Mouse (Mus musculus): ENCODE results near the gene Gpc6.

The Gpc6 gene

DNA sequence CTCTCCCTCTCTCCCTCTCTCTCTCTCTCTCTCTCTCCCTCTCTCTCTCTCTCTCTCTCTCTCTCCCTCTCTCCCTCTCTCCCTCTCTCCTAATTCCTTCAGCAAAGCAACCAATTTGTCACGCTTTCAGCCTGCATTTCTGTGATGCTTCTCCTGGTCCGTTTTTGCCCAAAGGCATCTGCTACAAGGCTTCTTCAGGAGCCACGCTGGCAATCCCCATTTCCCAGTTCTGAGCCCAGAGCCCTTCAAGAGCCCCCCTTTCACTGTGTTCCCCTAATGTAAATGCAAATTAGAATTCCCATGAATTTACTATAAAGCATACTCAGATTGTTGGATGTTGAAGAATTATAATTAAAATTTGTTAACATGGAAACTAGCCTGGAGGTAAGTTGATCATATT, 686.0 kb downstream of the Gpc6 start:
- no peak for DNase-seq (ENCODE audit: low spot score in 2 of 2)

DNA sequence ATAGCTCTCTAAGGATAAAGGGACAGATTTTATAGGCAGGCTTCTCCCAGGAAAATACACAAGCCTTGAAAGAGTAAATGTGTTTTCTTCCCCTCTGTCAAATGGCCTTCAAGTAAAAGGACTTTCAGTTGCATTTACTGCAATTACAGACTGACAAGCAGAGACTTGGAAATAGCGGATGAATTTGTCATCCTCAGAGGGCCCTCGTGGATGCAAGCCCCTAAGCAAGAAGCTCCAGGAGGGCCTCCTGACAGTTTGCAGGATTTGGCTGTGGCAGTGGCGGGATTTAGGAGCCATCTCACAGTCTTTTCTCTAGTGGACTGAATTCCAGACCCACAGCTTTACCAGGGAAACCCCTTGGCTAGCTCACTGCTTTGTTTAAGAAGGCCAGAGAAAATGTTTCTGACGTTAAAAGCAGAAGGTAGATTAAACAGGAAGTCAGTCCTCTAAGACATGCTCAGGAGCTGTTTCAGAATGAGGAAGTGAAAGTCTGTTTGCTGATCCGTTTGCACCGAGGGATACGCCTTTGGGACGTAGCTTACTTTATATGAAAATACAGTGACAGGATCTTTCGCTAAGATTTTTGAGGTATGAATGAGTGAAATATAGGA, 700.1 kb downstream of the Gpc6 start:
- no peak for DNase-seq (ENCODE audit: low spot score in 2 of 2)

DNA sequence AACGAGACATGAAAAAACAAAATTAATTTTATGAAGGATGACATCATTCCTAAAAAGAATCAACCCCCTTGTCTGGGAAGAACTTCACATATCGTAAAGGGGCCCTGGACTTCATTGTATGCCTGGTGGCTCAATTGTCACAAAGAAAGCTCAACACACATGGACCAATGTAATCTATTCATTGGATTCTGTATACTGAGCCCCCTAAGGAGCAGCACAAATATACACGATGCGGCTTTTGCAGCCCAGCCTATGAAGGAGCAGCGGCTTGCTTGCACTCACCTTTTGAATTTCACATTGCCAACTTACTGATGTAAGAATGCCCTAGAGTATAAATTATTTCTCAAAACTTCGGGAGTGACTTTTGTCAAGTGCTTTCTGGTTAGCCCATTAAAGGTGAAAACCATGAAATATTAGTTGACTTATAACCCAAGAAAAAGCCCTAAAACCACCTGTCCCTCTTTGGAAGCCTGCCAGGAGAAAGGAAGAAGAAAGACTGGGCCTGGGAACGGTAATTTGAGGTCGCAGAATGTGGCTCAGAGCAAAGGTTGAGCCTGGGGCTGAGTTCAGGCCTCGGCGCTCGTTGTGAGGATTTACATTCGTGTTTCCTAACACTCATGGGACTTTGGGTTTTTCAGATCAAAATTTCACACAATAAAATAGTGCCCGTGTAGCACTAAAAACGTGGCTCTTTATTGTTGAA, 709.3 kb downstream of the Gpc6 start:
- DNase-seq (ENCODE audit: low spot score in 2 of 2): no peak

DNA sequence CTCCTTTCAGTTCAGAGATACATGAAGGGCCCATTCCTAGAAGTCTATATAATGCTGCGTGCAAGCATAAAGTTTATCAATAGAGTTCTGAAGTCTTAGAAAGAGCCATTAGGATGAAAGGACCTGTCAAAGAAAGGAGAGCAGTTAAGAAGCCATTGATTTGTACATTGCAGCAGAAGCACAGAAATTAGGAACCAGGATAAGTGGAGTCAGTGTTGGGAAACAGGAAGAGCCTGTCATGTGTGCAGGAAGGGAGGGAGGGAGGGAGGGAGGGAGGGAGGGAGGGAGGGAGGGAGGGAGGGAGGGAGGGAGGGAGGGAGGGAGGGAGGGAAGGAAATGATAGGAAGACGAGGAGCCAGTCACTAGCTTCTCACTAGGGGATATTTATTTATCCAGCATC, 716.7 kb downstream of the Gpc6 start:
- DNase-seq (ENCODE audit: low spot score in 2 of 2): no peak

DNA sequence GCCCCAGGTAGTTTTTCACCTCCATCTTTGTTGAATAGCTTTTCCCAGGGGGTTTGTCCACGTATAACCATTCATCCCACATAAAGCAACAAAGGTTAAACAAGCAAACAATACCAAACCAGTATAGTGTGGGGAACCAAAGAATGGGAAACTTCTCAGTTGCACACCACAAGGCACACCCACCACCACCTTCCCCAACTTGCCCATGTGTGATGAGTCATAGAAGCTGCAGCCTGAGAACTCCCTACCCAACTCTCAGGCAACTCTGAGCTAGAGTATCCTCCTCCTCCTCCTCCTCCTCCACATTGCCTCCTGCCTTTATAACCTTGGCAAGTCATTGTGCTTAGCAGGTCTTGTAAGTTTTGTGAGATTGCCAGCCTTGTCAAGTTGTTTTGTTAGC, 718.0 kb downstream of the Gpc6 start:
- no peak for DNase-seq (ENCODE audit: low spot score in 2 of 2)

- no peak for DNase-seq (ENCODE audit: low spot score in 2 of 2)
Measured at GRCm38 (mm10) chr14:117648199-117648960, 723.3 kb downstream of the Gpc6 start.

DNA sequence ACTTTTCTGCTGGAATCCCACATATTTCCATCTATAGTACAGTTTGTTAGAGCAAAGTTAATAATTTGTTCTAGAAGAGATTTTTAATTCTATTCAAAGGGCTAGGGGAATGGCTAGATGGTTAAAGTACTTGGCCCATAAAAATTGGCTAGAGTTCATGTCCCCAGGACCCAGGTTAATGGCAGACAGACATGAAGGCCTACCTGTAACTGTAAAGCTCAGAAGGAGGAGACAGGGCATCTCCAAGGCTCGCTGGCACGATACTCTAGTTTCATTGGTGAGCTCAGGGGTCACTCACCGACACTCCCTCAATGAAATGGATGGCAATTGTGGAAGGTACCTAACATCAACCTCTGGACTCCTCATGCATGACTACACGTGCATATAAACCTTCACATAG, 725.0 kb downstream of the Gpc6 start:
- DNase-seq (ENCODE audit: low spot score in 2 of 2): no peak

GRCm38 (mm10) chr14:117651271-117651670, 726.2 kb downstream of the Gpc6 start:
- DNase-seq (ENCODE audit: low spot score in 2 of 2): no peak

DNA sequence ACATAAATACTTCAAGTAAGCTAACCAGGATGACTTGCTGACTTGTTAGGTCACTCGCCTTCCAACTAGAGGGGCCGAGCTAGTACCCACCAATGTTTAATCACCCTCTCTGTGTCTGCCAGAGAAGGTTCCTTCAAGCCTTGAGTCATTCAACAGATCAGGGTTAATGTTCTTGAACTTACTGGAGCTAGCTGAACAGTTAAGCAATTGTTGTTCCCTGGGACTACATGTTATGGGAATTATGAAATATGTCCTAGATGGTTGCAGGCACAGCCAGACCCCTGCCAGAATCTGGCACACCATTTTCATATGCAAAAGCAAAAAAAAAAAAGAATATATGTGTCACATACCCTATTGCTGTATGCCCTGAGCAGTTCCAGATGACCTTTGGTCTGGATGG, 726.8 kb downstream of the Gpc6 start:
- no peak for DNase-seq (ENCODE audit: low spot score in 2 of 2)

DNA sequence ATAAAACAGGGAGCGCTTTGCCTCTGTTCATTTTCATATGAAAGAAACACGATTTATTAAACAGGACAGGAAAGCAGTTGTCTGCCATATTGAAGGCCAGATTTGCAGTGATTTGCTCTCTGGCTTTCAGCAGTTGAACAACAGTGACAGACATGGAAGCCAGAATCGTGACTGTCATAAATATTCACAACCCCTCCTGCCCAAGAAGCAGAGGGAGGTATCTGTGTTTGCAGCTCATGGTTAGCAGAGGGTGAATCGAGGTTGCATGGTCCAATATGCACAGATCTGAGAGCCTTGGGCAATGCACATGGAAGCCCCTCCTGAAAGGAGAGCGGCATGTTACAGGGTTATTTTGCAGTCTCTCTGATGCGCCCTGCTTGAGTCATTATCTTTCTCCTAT, 730.3 kb downstream of the Gpc6 start:
- no peak for DNase-seq (ENCODE audit: low spot score in 2 of 2)

- no peak for DNase-seq (ENCODE audit: low spot score in 2 of 2)
Measured at GRCm38 (mm10) chr14:117659198-117659761, 734.2 kb downstream of the Gpc6 start.

GRCm38 (mm10) chr14:117662261-117662660, 737.1 kb downstream of the Gpc6 start:
- DNase-seq (ENCODE audit: low spot score in 2 of 2): no peak

GRCm38 (mm10) chr14:117664796-117665195, 739.7 kb downstream of the Gpc6 start:
- no peak for DNase-seq (ENCODE audit: low spot score in 2 of 2)

DNA sequence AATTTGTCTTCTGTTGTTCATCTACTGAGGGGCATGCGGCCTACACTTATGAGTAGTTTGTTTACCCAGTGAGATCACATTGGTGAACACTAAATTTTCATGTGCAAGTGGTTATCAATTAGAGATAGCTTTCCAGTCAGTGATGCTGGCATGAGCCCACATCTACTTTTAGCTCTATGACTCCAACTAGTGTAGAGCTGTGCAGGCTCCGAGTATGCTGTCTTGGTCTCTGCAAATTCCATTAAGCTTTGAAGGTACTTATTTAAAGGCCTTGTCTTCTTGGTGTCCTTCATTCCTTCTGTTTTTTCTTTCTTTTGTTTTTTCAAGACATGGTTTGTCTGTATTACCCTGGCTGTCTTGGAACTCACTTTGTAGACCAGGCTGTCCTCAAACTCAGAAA, 741.0 kb downstream of the Gpc6 start:
- DNase-seq (ENCODE audit: low spot score in 2 of 2): no peak

DNA sequence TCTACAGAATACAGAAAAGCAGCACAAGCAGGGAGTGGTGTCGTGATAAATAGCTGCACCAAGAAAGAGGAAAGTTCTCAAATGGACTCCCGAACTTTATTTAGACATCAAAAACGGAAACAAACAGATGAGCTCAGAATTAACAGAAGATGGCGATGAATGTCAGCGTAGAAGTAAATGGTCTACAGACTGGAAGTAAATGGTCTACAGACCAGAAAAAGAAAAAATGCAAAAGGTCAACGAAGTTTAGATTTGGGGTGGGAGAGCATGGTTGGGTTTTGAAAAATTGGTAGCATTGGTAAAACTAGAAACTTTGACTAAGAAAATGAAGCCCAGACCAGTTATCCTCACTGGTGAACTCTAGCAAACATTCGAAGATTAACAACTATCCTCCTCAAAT, 748.4 kb downstream of the Gpc6 start:
- DNase-seq (ENCODE audit: low spot score in 2 of 2): no peak

DNA sequence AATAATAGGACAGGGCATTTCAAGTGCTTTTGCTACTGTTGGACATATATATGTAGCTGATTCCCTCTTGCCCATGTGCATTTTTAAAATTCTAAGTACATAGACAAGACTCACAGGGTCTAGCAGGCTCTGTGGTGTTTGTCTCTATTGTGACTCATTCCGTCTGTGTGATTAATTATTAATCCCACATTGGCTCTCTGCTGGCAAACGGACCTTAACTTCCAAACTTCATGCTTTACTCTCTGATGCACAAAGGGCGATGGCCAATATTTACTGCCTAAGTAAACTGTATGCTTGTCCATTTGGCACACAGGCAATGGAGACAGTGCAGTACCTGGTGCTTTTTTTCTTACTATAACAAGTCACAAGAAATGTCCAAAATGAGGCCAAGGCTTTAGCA, 749.4 kb downstream of the Gpc6 start:
- DNase-seq (ENCODE audit: low spot score in 2 of 2): no peak

- no peak for DNase-seq (ENCODE audit: low spot score in 2 of 2)
Measured at GRCm38 (mm10) chr14:117679926-117680325, 754.8 kb downstream of the Gpc6 start.

GRCm38 (mm10) chr14:117681321-117681921, 756.3 kb downstream of the Gpc6 start:
- DNase-seq (ENCODE audit: low spot score in 2 of 2): no peak

DNA sequence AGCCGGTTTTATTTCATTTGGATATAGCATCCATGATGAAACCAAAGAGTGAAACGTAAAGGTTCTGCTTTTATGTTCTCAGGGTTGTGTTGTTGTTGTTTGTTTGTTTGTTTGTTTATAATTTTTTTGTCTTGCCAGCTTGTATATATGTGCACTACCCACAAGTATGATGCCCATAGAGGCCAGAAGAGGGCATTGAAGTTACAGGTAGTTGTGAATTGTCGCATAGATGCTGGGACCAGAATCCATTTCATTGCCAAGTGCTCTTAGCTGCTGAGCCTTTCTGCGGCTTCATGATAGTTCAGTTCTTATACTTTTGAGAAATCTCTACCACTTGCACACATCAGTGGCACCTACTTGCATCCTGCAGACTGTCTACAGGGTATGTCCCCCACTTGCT, 758.0 kb downstream of the Gpc6 start:
- DNase-seq (ENCODE audit: low spot score in 2 of 2): no peak

GRCm38 (mm10) chr14:117689848-117690247, 764.7 kb downstream of the Gpc6 start:
- no peak for DNase-seq (ENCODE audit: low spot score in 2 of 2)

GRCm38 (mm10) chr14:117695565-117695964, 770.5 kb downstream of the Gpc6 start:
- peak; percentile 6 to 11 for DNase-seq (ENCODE audit: low spot score in 2 of 2)

DNA sequence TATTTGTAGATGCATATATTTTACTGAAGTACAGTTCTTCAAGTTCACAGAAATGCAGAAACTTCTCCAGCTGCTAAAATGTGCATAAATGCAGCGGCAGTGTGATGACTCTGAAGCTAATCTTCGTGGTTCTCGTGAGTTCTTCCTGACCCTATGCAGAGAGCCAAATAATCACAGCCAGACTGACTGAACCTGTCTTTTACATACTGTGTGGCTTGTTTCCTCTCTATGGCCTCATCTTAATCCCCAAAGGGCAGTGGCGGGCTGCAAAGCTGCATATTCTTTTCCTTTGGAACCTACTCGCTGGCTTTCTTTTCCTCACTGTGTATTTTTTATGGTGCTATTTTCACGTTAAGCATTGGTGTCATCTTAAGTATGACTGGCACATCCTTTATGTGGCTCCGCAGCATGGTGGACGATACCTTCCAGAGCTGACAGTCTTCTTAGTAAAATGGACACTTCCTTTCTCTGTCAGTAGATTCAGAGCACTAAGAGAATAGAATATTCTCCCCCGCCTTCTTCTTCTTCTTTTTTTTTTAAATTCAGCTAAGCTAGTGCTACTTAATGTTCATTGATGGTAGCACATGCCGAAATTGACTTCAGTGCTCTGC, 775.7 kb downstream of the Gpc6 start:
- DNase-seq (ENCODE audit: low spot score in 2 of 2): no peak

Data from right cerebral cortex, adult 2 months (tissue).